Mouse (Mus musculus) midbrain, embryonic 16.5 days (tissue): ENCODE data around the gene Prl2c2. TPM values are rescaled to one million over a fixed set of nuclear protein-coding genes. Genes with fewer than 3 reads are reported as not detected.
"Not testable (repeated sequence)": the region's sequence is repeated elsewhere in the genome, so short reads cannot be mapped to it uniquely, and the experiment has no call there.

Experiments
- ATAC-seq: fragments of 200-750 bp; cut with Nextera tagmentation; 2 replicates; pipeline ENCODE4 v1.8.0; 2017; ENCODE audit warnings: moderate TSS enrichment
- H3K27ac ChIP-seq: fragments of 300-500 bp; sonication (generic); 2 replicates; pipeline ENCODE4 v1.5.1; 2014; ENCODE audit warnings: mild to moderate bottlenecking, low read length, mixed read lengths
- H3K27me3 ChIP-seq: fragments of 300-500 bp; sonication (generic); 2 replicates; pipeline ENCODE4 v1.6.1; 2014; ENCODE audit warnings: low read depth, low read length, mixed read lengths; ENCODE audit not compliant: control insufficient read depth, insufficient read depth
- H3K36me3 ChIP-seq: fragments of 300-500 bp; sonication (generic); 2 replicates; pipeline ENCODE4 v1.6.1; 2014; ENCODE audit warnings: mild to moderate bottlenecking, low read length, moderate library complexity, mixed read lengths; ENCODE audit not compliant: control insufficient read depth, insufficient read depth
- H3K4me1 ChIP-seq: fragments of 300-500 bp; sonication (generic); 2 replicates; pipeline ENCODE4 v1.6.1; 2014; ENCODE audit warnings: mild to moderate bottlenecking, low read length, mixed read lengths; ENCODE audit not compliant: control insufficient read depth, insufficient read depth
- H3K4me2 ChIP-seq: fragments of 300-500 bp; sonication (generic); 2 replicates; pipeline ENCODE4 v1.6.1; 2014; ENCODE audit warnings: mild to moderate bottlenecking, low read length, mixed read lengths
- H3K4me3 ChIP-seq: fragments of 300-500 bp; sonication (generic); 2 replicates; pipeline ENCODE4 v1.5.1; 2014; ENCODE audit warnings: low read depth, mild to moderate bottlenecking, low read length, moderate library complexity, mixed read lengths
- H3K9ac ChIP-seq: fragments of 300-500 bp; sonication (generic); 2 replicates; pipeline ENCODE4 v1.6.1; 2014; ENCODE audit warnings: low read depth, low read length, mixed read lengths
- H3K9me3 ChIP-seq: fragments of 300-500 bp; sonication (generic); replicated peaks from 2 replicates; pipeline ENCODE4 v1.6.1; 2014; ENCODE audit warnings: mild to moderate bottlenecking, low read length, mixed read lengths; ENCODE audit not compliant: control insufficient read depth, poor library complexity, severe bottlenecking
- WGBS: fragments of 180-500 bp; shearing (Covaris S2); extraction: QIAGEN DNeasy Blood & Tissue Kit; methylation state at CpG from one replicate; pipeline ENCODE4 v1.1.7; 2014; 5-methylcytosine and 5-hydroxymethylcytosine counted together
- polyA plus RNA-seq: library from polyadenylated mRNA; unstranded; fragments of >200 nt; fragmentation: Nextera tagmentation; extraction: Ambion mirVana; gene quantifications from 2 replicates; pipeline ENCODE4 v1.2.1, GENCODE M21; 2015

Prl2c2 gene
- polyA plus RNA-seq = not detected in 2 replicates

DNA sequence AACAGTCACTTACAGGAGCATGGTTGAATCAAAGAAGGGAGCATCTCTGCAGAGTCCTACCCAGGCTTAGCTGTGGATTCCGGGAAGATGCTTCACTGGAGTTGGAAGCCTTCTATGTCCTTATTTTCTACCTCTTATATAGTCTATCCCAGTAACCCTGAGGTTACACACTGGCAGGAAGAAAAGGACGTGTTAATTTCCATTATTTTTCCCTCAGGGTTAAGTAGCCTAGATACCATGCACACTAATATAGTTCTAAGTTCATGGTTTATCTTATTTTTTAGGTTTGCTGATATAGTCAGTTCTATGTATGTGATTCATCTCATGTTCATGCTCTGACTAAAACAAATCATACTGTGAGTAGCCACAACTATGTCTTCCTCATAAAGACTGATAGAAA, at the start of gene Prl2c2:
TSS of gene Prl2c2 (minus strand) at position 101 of the 400 bp plus-strand sequence.
- H3K9ac ChIP-seq, H3K9me3 ChIP-seq, H3K4me2 ChIP-seq, H3K4me3 ChIP-seq, H3K27ac ChIP-seq, H3K4me1 ChIP-seq, ATAC-seq, H3K36me3 ChIP-seq, H3K27me3 ChIP-seq: not testable (repeated sequence)
- WGBS = 49% methylated on average over 2 of the region's 2 CpGs

- ATAC-seq = not testable (repeated sequence)
Measured at GRCm38 (mm10) chr13:13025872-13026271, 20.7 kb upstream of the Prl2c2 start.

GRCm38 (mm10) chr13:13013993-13014549, 8.9 kb upstream of the Prl2c2 start:
- not testable (repeated sequence) for H3K36me3 ChIP-seq, ATAC-seq
- WGBS = 82% methylated on average over 2 of the region's 2 CpGs

More at GRCm38 (mm10) chr13:13025872-13026271, 20.7 kb upstream of the Prl2c2 start:
- 59% methylated on average over 3 of the region's 3 CpGs for WGBS
- not testable (repeated sequence) for H3K9me3 ChIP-seq, H3K9ac ChIP-seq, H3K4me1 ChIP-seq, H3K27ac ChIP-seq, H3K4me2 ChIP-seq, H3K36me3 ChIP-seq, H3K27me3 ChIP-seq, H3K4me3 ChIP-seq

More at GRCm38 (mm10) chr13:13013993-13014549, 8.9 kb upstream of the Prl2c2 start:
- not testable (repeated sequence) for H3K9ac ChIP-seq, H3K9me3 ChIP-seq, H3K4me3 ChIP-seq, H3K27me3 ChIP-seq, H3K27ac ChIP-seq, H3K4me2 ChIP-seq, H3K4me1 ChIP-seq

Other genes with a start within 250 kb of the Prl2c2 start
- not detected in 2 replicates for gene Prl2c3, start 205.3 kb downstream of the Prl2c2 start, polyA plus RNA-seq
- not detected in 2 replicates for gene Prl2c5, start 177.3 kb upstream of the Prl2c2 start, polyA plus RNA-seq